Mouse (Mus musculus) neural tube, embryonic 10.5 days (tissue): ENCODE measurements around the gene Btbd11.

Experiments used
- DNase-seq: peaks from one replicate; pipeline ENCODE4 v3.0.0-alpha.2; 2017; ENCODE audit warnings: low spot score; ENCODE audit errors: extremely low spot score

The Btbd11 gene

DNA sequence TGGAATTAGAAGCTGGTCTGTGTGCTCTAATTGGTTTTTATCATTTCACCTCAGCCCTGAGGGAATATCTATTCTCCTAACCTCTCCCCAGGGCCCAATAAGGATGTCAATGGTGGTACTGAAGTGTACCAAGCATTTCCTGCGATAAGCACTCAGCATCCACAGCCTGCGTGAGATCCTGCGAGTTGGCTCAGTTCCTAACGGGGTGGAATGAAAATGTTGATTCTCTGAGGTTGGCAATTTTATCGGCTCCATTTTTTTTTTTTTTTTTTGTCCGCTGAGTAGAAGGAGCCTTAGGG, 131.4 kb downstream of the Btbd11 start:
- DNase-seq = no peak

DNA sequence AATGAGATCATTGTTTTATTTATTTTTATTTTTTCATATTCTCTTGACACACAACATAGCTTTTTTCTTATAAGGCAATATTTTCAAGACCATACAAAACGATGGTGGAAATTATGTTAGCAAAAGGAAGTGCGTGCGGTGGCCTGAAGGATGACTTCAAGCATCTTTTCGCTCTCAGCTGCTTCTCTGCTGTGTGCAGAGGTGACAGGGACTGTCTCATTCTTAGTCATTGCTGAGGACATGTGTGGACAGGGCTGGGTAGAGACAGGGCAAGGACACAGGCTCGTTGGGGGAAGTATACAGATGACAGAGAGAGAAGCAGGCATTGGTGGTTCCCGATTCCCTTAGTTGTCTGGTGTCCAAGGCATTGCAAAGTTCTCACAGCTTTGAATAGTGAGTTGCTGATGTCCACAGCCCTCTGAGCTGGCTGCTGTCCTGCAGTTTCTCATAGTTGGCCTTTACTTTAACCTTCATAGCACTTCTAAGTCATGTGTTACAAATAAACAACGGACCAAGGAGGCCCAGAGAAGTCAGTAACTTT, 135.7 kb downstream of the Btbd11 start:
- no peak for DNase-seq

DNA sequence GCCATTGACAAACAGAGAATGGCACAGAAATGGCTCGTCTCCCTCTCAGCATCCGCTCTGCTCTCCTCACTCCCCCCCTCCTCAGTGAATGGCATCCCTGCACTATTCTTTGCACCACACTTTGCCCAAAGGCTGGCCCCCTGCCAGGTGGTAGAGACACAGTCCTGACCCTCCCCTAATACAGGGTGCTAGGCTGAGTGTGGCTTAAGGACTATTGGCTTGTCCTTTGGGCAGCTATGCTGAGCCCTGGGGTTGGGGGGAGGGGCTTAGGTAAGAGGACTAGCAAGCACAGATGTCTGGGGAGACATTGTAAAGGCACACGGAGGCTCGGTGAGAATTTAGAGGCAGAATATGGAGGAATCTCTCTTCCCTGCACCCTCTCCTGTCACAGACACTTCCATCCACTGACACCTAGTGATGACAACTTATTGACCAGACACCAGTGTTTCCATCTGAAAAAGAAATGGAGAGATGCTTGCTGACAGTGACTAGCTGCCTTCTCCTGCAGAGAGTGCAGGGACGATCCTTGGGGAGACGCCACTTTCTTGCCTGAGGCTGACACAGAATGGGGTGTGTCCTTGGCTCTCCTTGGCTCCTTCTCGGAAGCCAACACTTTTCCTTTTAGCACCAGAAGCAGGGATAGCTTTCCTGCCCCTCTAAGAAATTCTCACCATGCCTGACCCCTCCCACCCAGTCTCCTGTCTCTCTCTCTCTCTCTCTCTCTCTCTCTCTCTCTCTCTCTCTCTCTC, 138.8 kb downstream of the Btbd11 start:
- no peak for DNase-seq

DNA sequence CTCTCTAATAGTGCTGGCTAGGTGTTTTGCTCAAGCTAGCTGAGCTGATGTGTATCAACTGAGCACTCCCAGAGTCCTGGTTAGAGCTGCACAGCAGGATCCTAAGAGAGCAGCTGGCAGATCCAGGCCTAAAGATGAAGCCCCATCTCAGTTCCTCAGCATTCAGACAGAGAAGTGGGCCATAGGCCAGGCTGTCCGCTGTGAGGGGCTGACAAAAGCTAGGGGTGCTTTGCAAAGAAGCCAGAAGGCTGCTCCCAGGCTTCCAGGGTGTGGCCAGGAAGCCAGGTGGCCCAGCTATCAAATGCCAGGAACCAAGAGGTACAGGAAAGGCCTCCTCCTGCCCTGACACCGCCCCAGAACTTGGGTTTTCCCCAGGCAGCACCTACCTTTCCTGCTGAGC, 140.0 kb downstream of the Btbd11 start:
- DNase-seq = no peak

- no peak for DNase-seq
Observed at GRCm38 (mm10) chr10:85527722-85528121, 141.1 kb downstream of the Btbd11 start.

- DNase-seq = no peak
Observed at GRCm38 (mm10) chr10:85533192-85533710, 146.6 kb downstream of the Btbd11 start.

DNA sequence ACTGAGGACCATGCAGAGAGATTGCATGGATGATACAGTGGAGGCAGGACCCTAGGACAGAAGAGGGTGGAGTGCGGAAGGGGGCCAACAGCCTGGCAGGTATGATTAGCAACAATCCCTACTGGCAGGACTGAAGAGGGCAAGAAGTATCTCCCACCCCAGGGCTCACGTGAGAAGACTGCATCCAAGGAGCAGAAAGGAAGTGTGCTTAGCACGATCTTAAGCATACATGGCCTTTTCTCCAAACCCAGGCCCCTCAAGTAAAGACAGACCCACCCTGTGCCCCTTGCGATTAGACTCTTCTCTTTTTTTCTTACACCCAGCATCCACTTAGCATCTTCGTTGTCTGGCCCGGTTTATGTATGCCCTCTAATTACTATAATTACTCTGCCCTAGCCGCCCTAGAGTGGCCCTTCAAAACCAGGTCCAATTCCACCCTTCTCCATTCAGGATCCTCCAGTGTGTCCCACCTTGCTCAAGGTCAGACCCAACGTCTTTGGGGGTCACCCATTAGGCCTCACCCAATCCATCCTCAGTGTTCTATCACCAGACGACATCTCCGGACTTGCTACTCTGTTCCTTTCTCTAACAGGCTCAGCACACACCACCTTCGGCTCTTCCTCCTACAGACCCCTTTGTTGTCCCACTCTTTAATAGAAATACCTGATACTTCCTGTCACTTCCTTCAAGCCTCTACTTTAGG, 151.6 kb downstream of the Btbd11 start:
- DNase-seq = no peak

DNA sequence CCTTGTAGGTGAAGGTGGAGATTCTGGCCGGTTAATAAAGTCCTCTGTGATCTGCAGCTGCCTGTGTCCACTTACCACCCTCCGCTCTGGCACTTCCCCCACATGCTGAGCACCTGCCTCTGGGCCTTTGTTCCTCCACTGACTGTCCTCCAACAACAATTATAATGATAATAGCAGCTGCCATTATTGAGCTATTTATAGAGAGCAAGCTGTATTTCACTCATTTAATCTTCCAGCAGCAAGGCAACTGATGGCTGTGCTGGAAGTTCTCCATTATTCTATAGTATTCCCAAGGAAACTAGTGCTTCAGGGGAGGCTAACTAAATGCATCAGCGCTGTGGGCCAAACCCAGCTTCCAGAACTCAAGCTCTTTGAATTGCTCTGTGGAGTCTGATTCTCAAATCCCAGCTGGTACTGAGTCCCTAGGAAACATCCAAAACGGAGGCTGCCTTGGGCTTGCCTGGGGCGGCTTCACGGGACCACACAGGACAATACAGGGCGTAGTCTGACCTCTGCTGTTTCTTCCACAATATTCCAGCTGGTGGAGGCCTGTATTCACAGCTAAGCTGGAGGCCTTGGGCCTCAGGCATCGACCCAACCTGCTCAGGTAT, 153.0 kb downstream of the Btbd11 start:
- DNase-seq = peak; percentile 17

GRCm38 (mm10) chr10:85540311-85541093, 153.9 kb downstream of the Btbd11 start:
- DNase-seq = no peak

- DNase-seq = no peak
Observed at GRCm38 (mm10) chr10:85541481-85541880, 154.9 kb downstream of the Btbd11 start.

GRCm38 (mm10) chr10:85541892-85542630, 155.4 kb downstream of the Btbd11 start:
- no peak for DNase-seq

DNA sequence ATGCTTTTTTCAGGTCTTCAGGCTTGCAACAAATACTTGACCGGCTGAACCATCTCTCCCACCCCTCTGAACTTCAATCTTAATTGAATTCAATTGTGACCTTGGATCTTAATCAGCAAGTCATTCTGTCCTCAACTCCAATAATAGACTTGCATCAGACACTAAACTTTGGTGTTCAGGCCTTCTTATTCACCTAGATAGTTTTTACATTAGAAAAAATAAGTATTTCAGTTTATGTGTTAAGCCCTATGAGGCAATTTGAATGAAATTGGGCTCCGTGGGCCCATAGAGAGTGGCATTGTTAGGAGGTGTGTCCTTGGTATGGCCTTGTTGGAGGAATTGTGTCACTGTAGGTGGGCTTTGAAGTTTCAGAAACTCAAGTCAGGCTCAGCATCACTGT, 156.7 kb downstream of the Btbd11 start:
- no peak for DNase-seq

GRCm38 (mm10) chr10:85544991-85545390, 158.4 kb downstream of the Btbd11 start:
- DNase-seq = no peak

GRCm38 (mm10) chr10:85555193-85555592, 168.6 kb downstream of the Btbd11 start:
- DNase-seq = no peak

- no peak for DNase-seq
Observed at GRCm38 (mm10) chr10:85561418-85561817, 174.8 kb downstream of the Btbd11 start.

GRCm38 (mm10) chr10:85571456-85571855, 184.8 kb downstream of the Btbd11 start:
- DNase-seq = no peak

DNA sequence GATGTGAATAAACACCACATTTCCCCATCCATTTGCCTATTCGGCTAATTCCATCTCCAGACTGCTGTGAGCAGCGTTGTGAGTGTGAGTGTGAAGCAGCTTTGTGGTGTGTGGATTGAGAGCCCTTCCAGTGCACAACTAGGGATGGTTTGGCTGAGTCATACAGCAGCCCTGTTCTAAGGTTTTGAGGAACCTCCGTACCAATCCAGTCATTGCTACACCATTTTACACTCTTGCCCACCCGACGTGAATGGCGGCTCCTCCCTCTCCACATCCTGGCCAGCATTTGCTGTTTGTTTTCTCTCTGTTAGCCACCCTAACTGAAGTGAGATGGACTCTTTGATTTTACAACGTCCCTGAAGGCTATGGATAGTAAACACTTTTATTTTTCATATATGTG, 186.0 kb downstream of the Btbd11 start:
- no peak for DNase-seq

DNA sequence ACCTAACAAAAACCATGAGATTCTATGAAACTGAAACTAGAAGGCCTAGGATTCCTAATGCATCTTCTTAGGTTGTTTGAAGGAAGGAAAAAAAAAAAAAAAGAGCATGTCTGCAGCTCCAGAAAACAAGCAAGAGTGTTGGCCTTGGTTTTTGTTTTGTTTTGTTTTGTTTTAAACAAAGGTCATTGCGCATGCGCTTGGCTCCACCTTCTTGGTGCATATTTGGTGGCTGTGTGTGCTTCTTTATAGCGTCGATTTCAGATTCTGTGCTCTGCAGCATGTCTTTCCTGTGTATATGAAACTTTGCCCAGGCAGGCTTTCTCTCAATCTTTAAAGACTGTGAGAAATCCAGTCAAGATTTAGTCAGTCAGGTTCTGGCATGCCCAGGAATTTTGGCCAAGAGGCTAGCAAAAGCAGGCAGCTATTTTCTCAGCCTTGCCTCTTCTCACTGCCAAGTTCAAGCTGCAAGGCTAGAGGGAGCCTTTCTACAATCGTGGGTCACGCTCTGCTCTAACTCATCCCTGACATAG, 191.3 kb downstream of the Btbd11 start:
- no peak for DNase-seq

DNA sequence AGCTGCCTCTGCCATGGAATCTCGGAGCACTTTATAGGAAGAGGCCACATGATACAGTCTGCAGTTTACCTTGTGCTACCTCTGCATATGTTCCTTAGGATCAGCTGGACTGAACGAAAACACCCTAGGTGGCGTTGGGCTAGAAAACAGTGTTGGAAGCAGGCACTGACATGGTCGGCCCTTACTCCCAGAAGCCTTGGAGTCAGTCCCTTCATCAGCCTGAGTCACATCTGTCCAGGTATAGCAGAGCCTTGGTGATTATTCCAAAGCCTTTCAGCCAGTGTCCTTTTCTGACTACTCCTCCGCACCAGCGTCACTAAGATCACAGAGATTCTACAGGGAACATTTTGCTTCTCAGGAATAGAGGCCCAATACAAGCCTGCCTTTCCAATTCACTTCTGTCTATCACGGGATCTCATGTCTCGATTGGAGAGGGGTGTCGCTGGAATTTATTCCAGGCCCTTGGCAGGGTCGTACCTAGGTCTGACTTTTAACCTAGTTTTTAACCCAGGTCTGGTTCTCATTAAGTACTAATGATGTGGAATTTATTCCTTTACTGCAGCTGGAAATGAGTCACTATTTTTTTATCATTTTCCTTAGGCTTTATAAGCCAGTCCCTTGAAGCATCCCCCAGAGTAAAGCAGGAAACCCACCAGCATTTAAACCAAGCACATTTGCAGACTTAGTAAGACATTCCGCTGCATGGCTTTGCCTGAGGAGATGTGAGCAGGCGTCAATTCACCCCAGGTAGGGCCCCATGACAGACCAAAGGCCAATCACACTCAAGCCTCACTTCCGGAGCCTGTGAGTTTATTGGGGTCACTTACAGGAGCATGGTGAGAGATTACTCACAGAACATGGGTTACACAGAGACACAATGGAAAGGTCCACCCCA, 192.2 kb downstream of the Btbd11 start:
- DNase-seq = no peak
